13 mouse cellular contexts compared by ENCODE assay signal in the genomic region with DNA sequence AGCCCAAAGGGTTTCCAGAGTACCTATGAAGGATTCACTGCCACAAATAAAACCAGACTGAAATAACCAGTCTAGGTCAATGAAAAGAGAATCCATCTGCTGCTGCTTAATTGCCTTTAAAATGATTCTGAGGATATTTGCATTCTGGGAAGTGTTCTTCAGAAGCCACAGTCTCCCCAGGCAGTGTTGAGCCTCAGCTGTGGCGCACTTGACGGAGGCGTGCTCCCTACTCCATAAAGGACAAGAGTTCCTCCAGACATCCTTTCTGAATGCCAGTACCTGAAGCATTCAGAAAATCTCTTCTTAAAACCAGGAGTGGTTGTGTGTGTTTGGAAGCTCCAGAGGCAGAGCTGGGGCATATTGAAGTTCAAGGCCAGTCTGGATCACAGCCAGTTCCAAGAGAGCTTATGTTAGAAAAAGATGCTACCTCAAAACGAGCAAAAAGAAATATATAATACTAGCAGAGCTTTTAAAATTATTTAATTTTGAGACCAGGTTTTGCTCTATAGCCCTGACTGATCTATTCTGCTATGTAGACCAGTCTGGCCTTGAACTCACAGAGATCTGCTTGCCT.
DNase-seq lines count a peak whose midpoint lies in the region; ATAC-seq lines count a peak whose summit lies in the region.
"Had no signal": no experiment of that assay in that cellular context is flagged by ENCODE, and none has a peak within 500 bp of the region (broad histone marks: within the 10 kb centered on the region; RNA-seq: fewer than 3 reads in every experiment).

No protein-coding gene starts in this region.

- no peaks in the 10 kb centered on the region for H3K27me3 ChIP-seq in midbrain, embryonic 12.5 days
- H3K27me3 ChIP-seq in midbrain, embryonic 10.5 days (ENCODE audit: low read depth, poor library complexity, severe bottlenecking): no peaks in the 10 kb centered on the region
- H3K27me3 ChIP-seq: kidney, embryonic 15.5 days; liver, embryonic 13.5 days had no signal

- peaks cover 22% of the 10 kb centered on the region for H3K4me1 ChIP-seq in midbrain, embryonic 12.5 days
- peaks cover 47% of the 10 kb centered on the region for H3K4me1 ChIP-seq in midbrain, embryonic 10.5 days
- H3K4me1 ChIP-seq: kidney, embryonic 15.5 days had no signal

- H3K4me3 ChIP-seq in midbrain, embryonic 12.5 days: no peak overlapping the region
- H3K4me3 ChIP-seq in midbrain, embryonic 10.5 days: no peak overlapping the region
- H3K4me3 ChIP-seq: heart, adult 2 months; kidney, embryonic 15.5 days; liver, embryonic 13.5 days had no signal

- no peak overlapping the region for H3K4me2 ChIP-seq in midbrain, embryonic 12.5 days (replicated peaks)
- H3K4me2 ChIP-seq: kidney, embryonic 15.5 days; liver, embryonic 13.5 days had no signal

- no peaks in the 10 kb centered on the region for H3K36me3 ChIP-seq in midbrain, embryonic 12.5 days
- 0 out of 2 replicates have a peak, but pooled peaks cover 6% of the 10 kb centered on the region for H3K36me3 ChIP-seq in midbrain, embryonic 10.5 days

- no peak overlapping the region for H3K9ac ChIP-seq in midbrain, embryonic 12.5 days (replicated peaks)
- H3K9ac ChIP-seq: kidney, embryonic 15.5 days; liver, embryonic 13.5 days had no signal

- no peak for DNase-seq in frontal cortex, postnatal 10 days (ENCODE audit: low spot score in 2 of 2)
- DNase-seq in midbrain, embryonic 10.5 days (ENCODE audit: low spot score): no peak
- peak; percentile 59 for DNase-seq in adrenal gland, postnatal 14 days
- peak; percentile 38 for DNase-seq in lung, postnatal 36 days
- no peak for DNase-seq in spleen, postnatal 4 days (ENCODE audit: low spot score in 2 of 2)
- DNase-seq: B cell, adult 2 months; cerebellum, adult 18-20 months; heart, adult 2 months; liver, embryonic 13.5 days had no signal

- ATAC-seq in frontal cortex, adult (ENCODE audit: low TSS enrichment): peak; percentile 87
- no peak for ATAC-seq in midbrain, embryonic 12.5 days (ENCODE audit: low FRiP score, low read depth)
- ATAC-seq: inflammation-experienced regulatory T-cells, adult 6 months had no signal

- 82% methylated on average over 4 of the region's 4 CpGs for WGBS in midbrain, embryonic 12.5 days
- 81% methylated on average over 4 of the region's 4 CpGs for WGBS in midbrain, embryonic 10.5 days

- H3K27ac ChIP-seq in midbrain, embryonic 12.5 days (replicated peaks): peak overlapping the region; percentile 42; the same call in 1 of the 2 replicates
- H3K27ac ChIP-seq in midbrain, embryonic 10.5 days (replicated peaks): no peak overlapping the region
- H3K27ac ChIP-seq: heart, adult 2 months; kidney, embryonic 15.5 days had no signal

- H3K9me3 ChIP-seq in midbrain, embryonic 12.5 days: no peaks in the 10 kb centered on the region
- no peaks in the 10 kb centered on the region for H3K9me3 ChIP-seq in midbrain, embryonic 10.5 days (replicated peaks)
- H3K9me3 ChIP-seq: kidney, embryonic 15.5 days; liver, embryonic 13.5 days had no signal

Comparison
In these comparisons a context has a peak if more than half of its experiments do, and no peak if none do; other contexts are left out.
1. DNase-seq: peak in adrenal gland, postnatal 14 days (single experiment) and lung, postnatal 36 days (single experiment); none in frontal cortex, postnatal 10 days (0 of 2), midbrain, embryonic 10.5 days (single experiment) and spleen, postnatal 4 days (0 of 2).